Mouse (Mus musculus): Measurements from ENCODE around the gene Fxyd1.

The Fxyd1 gene

GRCm38 (mm10) chr7:31008175-31008574 lies 48.8 kb downstream of the Fxyd1 start:
- DNase-seq: no peak

DNA sequence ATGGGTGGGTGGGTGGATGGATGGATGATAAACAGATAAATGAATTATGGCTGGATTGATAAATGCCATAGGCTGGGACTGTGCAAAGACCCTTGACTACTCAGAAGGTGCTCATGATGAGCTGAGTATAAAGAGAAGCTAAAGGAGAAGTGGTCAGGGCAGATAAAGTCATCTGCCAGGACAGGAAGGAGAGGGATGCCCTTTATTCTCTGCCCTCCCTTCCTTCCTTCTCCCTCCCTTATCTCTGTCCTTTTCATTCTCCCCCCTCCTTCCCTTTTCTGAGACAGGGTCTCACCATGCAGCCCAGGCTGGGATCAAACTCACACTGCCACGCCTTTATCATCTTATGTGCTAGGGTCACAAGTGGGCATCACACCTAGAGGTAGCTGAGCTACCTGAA lies 49.2 kb downstream of the Fxyd1 start:
- no peak for DNase-seq

- DNase-seq: no peak
Observed at GRCm38 (mm10) chr7:31002650-31003049, 54.3 kb downstream of the Fxyd1 start.
